Mouse (Mus musculus) neutrophil, adult 59 days (primary cell): Measurements from ENCODE around the gene Bhlha9. TPM values are rescaled to one million over a fixed set of nuclear protein-coding genes. Genes with fewer than 3 reads are reported as not detected.

Experiments used
- total RNA-seq, 2 experiments: library from RNA; stranded (reverse); gene quantifications; 1 replicate in 1 of 2; 2 replicates in 1 of 2; pipeline ENCODE4 v1.2.4; 2023

Bhlha9 gene
- not detected for total RNA-seq

DNA sequence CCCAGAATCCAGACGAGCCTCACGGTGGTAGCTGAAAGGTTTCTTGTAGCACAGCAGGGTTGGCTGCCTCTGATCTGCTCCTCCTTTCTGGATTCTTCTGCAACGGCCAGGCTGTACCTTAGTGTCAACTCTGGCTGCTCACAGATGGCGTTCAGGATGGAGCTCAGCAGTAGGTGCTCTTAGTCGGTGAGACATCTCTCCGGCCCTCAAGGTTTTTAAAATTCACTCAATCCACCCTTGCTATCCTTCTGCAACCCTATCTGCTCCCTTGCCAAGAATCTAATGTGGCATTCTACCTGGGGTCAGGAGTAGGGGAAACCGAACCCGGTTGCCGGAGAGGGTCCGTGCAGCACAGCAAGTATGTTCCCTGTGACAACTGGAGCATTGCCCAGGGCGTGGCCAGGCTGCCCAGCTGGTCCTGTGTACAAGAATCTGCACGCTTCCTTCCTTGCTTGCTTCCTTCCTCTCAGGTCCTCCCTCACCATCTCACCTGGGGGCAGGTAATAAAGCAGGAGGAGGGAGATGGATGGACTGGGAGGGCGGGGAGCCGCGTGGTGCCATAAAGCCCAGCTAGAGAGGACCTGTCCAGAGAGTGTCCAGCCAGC lies at the start of gene Bhlha9:
Bhlha9 (plus strand) TSS at position 600 of the 605 bp plus-strand sequence.

DNA sequence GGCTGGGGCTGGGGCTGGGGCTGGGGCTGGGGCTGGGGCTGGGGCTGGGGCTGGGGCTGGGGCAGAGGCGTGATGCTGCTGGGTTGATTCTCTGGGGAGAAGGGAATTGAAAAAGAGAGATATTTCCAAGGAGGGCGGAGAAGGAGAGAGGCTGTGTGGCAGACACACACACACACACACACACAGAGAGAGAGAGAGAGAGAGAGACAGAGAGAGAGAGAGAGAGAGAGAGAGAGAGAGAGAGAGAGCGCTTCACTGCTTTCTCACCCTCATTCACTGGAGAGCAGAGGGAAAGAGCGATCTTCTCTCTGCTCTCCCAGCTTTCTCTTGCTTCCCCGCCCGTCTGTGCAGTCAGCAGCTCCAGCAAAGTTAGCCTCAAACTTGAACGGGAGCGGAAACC lies 7.2 kb downstream of the Bhlha9 start, which contains the start of gene Trarg1:
Trarg1 (plus strand) TSS at position 301 of the 400 bp plus-strand sequence.

Other genes starting within 250 kb of the Bhlha9 start
- 100 to 1,000 TPM; 106 to 116 TPM for gene Abr, start 50.2 kb upstream of the Bhlha9 start, total RNA-seq
- not detected for gene Trarg1, start 7.3 kb downstream of the Bhlha9 start, total RNA-seq
- 10 to 100 TPM; 30.3 to 37.1 TPM for gene Gosr1, start 91.1 kb downstream of the Bhlha9 start, total RNA-seq
- 10 to 100 TPM; 68.0 to 83.0 TPM for gene Cpd, start 174.5 kb downstream of the Bhlha9 start, total RNA-seq
- not detected for gene Tmigd1, start 229.7 kb downstream of the Bhlha9 start, total RNA-seq